Mouse (Mus musculus) stomach, postnatal 0 days (tissue): ENCODE measurements around the gene Phb2.

Experiments
- CTCF ChIP-seq: IDR thresholded peaks from 2 replicates; pipeline ENCODE4 v1.5.1; 2016; ENCODE audit warnings: antibody characterized with exemption, low read depth, mild to moderate bottlenecking, moderate library complexity
- EP300 ChIP-seq: optimal IDR thresholded peaks from 2 replicates; pipeline ENCODE3; 2016; ENCODE audit warnings: antibody characterized with exemption

DNA sequence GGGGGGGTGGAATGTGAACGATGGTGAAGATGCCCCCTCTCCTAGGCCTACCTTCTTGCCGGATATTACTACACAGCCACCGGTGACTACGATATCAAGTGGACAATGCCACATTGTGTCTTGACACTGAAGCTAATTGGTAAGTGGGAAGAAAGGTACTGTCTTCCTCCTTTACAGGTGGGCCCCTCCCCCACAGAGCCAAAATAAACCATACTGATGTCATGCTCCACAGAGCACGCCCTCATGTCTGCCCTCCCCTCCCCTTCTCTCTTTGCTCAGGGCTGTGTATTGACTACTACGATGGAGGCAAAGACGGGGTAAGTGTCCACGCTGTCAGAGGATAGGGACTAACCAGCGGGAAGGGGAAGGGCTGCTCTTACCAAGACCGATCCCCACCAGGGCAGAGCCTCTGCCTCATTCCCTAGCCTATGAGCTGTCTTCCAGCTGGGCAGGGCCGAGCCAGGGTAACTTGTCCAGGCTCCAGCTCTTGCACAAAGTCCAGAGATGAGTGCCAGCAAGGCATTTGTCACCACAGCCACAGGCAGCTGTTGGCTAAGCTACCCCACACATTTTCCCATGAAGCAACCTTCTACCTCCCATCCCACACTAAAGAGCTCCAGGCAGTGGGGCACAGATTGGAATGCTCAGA is 12.1 kb upstream of the Phb2 start:
- no peak for TF ChIP-seq CTCF
- TF ChIP-seq EP300: no peak
